Mouse (Mus musculus): Measurements from ENCODE around the gene Itga7. TPM values are rescaled to one million over a fixed set of nuclear protein-coding genes. Genes with fewer than 3 reads are reported as not detected.

Itga7 gene
- polyA plus RNA-seq, 1 experiment from 2014 or later, result 0.15 TPM

DNA sequence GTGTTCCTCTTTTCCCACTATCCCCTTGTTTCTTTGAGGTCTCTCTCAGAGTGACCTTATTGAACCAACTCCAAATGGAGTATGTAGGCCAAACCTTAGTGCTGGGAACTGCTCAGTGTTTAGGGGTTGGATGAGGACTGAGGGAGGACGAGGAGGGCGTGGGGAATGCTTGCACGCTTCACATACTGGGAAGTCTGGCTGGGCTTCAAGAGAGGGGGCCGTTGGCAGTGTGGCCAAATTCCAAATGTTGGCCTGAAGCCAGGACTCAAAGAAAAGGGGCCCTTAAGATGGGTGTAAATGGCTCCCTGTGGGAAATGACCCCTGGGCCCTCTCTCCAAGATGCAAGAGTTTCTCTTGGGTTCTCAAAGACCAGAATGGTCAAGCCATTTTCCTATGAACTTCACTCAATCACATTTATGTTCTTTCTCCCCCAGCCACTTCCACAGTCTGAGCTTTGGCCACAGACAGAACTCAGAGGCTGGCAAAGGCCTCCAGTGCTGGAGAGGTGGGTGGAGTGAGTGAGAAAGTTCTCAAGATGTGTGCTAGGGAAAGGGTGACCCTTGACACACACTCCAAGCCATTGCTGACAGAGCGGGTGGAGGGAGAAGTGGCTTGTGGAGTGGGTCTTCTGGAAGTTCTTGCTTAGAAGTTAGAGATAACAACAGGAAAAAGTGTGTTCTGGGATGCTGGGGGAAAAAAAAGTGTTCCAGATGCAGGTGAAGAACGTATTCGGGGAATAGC lies 3.8 kb upstream of the Itga7 start:
- H3K9me3 ChIP-seq, result no peaks in the 10 kb centered on the region
- peaks cover 77% of the 10 kb centered on the region for H3K27me3 ChIP-seq (ENCODE audit: poor library complexity, severe bottlenecking)
- no peak for DNase-seq (ENCODE audit: extremely low spot score, low spot score)
- H3K4me3 ChIP-seq, result no peak overlapping the region
- H3K36me3 ChIP-seq (replicated peaks), result no peaks in the 10 kb centered on the region
- H3K27ac ChIP-seq, result no peak overlapping the region
- H3K4me1 ChIP-seq, result peaks cover 15% of the 10 kb centered on the region
- WGBS, result 79% methylated on average over 7 of the region's 7 CpGs

- no peak overlapping the region for H3K4me3 ChIP-seq
- H3K9me3 ChIP-seq, result no peaks in the 10 kb centered on the region
- H3K27ac ChIP-seq, result no peak overlapping the region
- H3K36me3 ChIP-seq (replicated peaks), result no peaks in the 10 kb centered on the region
- no peak for DNase-seq (ENCODE audit: extremely low spot score, low spot score)
- peaks cover 15% of the 10 kb centered on the region for H3K4me1 ChIP-seq
- 77% methylated on average over 2 of the region's 2 CpGs for WGBS
- peaks cover 93% of the 10 kb centered on the region for H3K27me3 ChIP-seq (ENCODE audit: poor library complexity, severe bottlenecking)
These were observed 2.2 kb upstream of the Itga7 start for GRCm38 (mm10) chr10:128931441-128931840.

DNA sequence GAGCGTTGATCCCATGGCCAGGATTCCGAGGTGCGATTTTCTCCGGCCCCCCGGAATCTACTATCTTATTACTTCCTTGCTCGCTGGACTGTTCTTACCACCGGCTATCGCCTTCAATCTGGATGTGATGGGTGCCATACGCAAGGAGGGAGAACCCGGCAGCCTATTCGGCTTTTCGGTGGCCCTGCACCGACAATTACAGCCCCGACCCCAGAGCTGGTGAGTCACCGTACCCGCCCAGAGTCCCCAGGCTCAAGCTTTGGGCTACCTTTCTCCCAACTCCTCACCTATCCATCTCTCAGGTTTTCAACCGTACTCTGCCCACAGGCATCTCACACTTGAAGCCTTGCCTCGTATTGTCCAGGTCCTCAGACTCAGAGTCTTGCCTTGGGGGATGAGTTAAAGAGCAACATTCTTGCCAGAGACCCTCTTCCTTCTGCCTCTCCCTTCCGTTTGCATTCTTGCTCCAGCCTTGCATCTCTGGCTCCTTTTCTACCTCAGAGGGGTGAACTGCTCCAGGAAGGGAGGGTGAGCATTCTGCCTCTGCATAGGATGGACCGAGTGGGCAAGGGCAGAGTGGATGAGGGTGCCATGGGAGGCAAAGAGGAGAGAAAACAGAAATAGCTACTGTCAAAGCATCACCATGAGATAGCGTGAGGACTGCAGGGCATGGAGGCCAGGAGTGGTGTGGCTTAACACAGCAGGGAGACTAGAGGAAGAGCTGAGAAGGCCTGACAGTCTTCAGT lies 531 bp downstream of the Itga7 start:
- H3K27ac ChIP-seq, result no peak overlapping the region
- peak overlapping the region; percentile 56 for H3K4me3 ChIP-seq
- WGBS, result 3% methylated on average over 21 of the region's 21 CpGs
- no peak for DNase-seq (ENCODE audit: extremely low spot score, low spot score)
- H3K36me3 ChIP-seq (replicated peaks), result no peaks in the 10 kb centered on the region
- no peaks in the 10 kb centered on the region for H3K9me3 ChIP-seq
- H3K27me3 ChIP-seq (ENCODE audit: poor library complexity, severe bottlenecking), result peaks cover 85% of the 10 kb centered on the region
- H3K4me1 ChIP-seq, result peaks cover 15% of the 10 kb centered on the region

DNA sequence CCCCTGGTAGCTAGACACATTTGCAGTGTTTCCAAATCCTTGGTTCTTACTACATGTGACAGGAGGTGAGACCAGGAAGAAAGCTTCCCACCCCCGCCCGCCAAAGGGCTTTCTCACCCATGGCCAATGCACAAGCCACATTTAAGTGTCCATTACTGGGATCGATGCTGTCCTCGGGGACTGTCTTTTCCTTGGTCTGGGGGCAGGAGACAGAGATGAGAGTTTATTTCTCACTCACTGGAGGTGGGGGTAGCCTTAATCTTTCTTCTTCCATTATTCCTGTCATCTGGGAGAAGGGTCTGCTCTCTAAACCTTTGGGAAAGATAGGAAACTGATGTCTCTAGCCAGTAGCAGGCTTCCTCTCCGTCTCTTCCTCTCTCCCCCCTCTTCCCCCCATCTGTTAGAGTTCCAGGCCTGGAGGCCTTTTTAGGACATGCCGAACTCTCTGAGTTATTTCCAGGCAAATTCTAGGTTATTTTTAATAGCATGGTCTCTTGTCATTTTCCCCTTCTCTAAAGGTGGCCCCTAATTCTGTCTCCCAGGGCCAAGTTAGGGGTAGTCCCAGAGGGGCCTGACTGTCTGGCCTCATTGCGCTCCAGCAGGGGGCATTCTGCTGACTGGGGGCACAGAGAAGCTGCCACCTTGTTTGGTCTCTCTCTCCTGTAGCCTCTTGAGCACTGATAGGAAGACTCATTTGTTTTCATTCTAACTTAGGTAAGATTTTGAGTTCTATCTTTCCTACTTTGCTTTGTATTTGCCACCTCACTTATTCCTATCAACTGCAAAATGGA lies 1.6 kb downstream of the Itga7 start:
- Histone ChIP-seq H3K4me3 (no peak overlapping the region), H3K9me3 (no peaks in the 10 kb centered on the region), H3K4me1 (peaks cover 15% of the 10 kb centered on the region), H3K27me3 (ENCODE audit: poor library complexity, severe bottlenecking) (peaks cover 74% of the 10 kb centered on the region), H3K27ac (no peak overlapping the region), H3K36me3 (replicated peaks) (no peaks in the 10 kb centered on the region)
- no peak for DNase-seq (ENCODE audit: extremely low spot score, low spot score)
- 56% methylated on average over 7 of the region's 7 CpGs for WGBS

GRCm38 (mm10) chr10:128935826-128936440 lies 2.3 kb downstream of the Itga7 start:
- peaks cover 69% of the 10 kb centered on the region for H3K27me3 ChIP-seq (ENCODE audit: poor library complexity, severe bottlenecking)
- H3K4me1 ChIP-seq, result peaks cover 15% of the 10 kb centered on the region
- 78% methylated on average over 8 of the region's 8 CpGs for WGBS
- DNase-seq (ENCODE audit: extremely low spot score, low spot score), result no peak
- H3K9me3 ChIP-seq, result no peaks in the 10 kb centered on the region
- H3K36me3 ChIP-seq (replicated peaks), result no peaks in the 10 kb centered on the region
- H3K4me3 ChIP-seq, result no peak overlapping the region
- H3K27ac ChIP-seq, result no peak overlapping the region

DNA sequence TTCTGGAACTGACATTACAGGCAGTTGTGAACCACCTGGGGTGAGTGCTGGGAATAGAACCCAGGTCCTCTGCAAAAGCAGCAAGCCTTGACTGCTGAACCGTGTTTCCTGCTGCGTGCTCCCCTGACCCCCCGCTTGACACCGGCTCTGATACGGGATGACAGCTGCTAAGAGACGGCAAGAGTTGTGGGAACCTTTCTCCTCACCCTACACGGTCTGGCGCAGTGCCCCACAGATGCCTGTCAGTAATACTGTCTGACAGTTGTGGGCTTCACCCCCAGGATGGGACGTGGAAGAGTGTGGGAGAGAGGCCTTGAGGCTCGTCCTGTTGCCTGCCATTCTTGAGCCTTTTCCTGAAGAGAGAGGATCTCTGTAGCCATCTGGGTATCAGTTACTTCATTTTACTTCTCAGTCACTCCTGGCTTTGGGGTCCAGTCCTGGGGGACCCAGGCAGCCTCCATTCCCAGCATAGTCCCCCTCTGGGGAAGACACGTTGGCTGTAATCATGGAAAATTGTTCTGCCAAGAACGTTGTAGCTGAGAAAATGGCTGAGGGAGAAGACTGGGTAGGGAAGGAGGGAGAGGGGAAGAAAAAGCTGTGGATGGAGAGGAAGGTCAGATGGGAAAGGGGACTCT lies 4.3 kb downstream of the Itga7 start:
- Histone ChIP-seq H3K4me1 (peaks cover 15% of the 10 kb centered on the region), H3K27ac (no peak overlapping the region), H3K9me3 (no peaks in the 10 kb centered on the region), H3K27me3 (ENCODE audit: poor library complexity, severe bottlenecking) (peaks cover 49% of the 10 kb centered on the region), H3K4me3 (no peak overlapping the region), H3K36me3 (replicated peaks) (no peaks in the 10 kb centered on the region)
- no peak for DNase-seq (ENCODE audit: extremely low spot score, low spot score)
- 75% methylated on average over 12 of the region's 12 CpGs for WGBS

GRCm38 (mm10) chr10:128938457-128938856 lies 4.8 kb downstream of the Itga7 start:
- Histone ChIP-seq H3K4me1 (peaks cover 11% of the 10 kb centered on the region), H3K36me3 (replicated peaks) (no peaks in the 10 kb centered on the region), H3K27ac (no peak overlapping the region), H3K4me3 (no peak overlapping the region), H3K27me3 (ENCODE audit: poor library complexity, severe bottlenecking) (peaks cover 43% of the 10 kb centered on the region), H3K9me3 (no peaks in the 10 kb centered on the region)
- DNase-seq (ENCODE audit: extremely low spot score, low spot score), result no peak
- 86% methylated on average over 9 of the region's 9 CpGs for WGBS

- peaks cover 5% of the 10 kb centered on the region for H3K4me1 ChIP-seq
- 77% methylated on average over 5 of the region's 5 CpGs for WGBS
These were observed 5.4 kb downstream of the Itga7 start for GRCm38 (mm10) chr10:128938974-128939373.

GRCm38 (mm10) chr10:128940475-128941061 lies 7.0 kb downstream of the Itga7 start:
- Histone ChIP-seq H3K4me1 (no peaks in the 10 kb centered on the region), H3K4me3 (no peak overlapping the region), H3K36me3 (replicated peaks) (no peaks in the 10 kb centered on the region), H3K9me3 (no peaks in the 10 kb centered on the region), H3K27ac (no peak overlapping the region), H3K27me3 (ENCODE audit: poor library complexity, severe bottlenecking) (peaks cover 22% of the 10 kb centered on the region)
- WGBS, result 89% methylated on average over 10 of the region's 10 CpGs
- DNase-seq (ENCODE audit: extremely low spot score, low spot score), result no peak

More at GRCm38 (mm10) chr10:128938974-128939373, 5.4 kb downstream of the Itga7 start:
- Histone ChIP-seq H3K9me3 (no peaks in the 10 kb centered on the region), H3K4me3 (no peak overlapping the region), H3K36me3 (replicated peaks) (no peaks in the 10 kb centered on the region), H3K27ac (no peak overlapping the region), H3K27me3 (ENCODE audit: poor library complexity, severe bottlenecking) (peaks cover 38% of the 10 kb centered on the region)
- no peak for DNase-seq (ENCODE audit: extremely low spot score, low spot score)

DNA sequence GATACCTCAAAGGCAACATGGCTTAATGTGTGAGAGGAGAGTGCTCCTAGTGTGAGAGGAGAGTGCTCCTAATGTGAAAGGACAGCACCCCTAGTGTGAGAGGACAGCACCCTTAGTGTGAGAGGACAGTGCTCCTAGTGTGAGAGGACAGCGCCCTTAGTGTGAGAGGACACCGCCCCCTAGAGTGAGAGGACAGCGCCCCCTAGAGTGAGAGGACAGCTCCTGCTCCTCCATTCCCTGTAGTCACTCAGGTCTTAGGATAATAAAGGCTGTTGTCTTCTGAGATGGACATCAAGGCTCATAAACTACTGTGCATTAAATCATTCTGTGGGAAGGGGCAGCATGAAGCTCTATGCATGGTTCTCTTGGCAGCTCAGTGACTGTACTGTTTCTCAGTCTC lies 12.1 kb downstream of the Itga7 start:
- H3K27me3 ChIP-seq (ENCODE audit: poor library complexity, severe bottlenecking), result no peaks in the 10 kb centered on the region
- H3K9me3 ChIP-seq, result no peaks in the 10 kb centered on the region
- H3K27ac ChIP-seq, result no peak overlapping the region
- no peaks in the 10 kb centered on the region for H3K4me1 ChIP-seq
- no peak overlapping the region for H3K4me3 ChIP-seq
- no peaks in the 10 kb centered on the region for H3K36me3 ChIP-seq (replicated peaks)
- DNase-seq (ENCODE audit: extremely low spot score, low spot score), result no peak
- 16% methylated on average over 3 of the region's 3 CpGs for WGBS

GRCm38 (mm10) chr10:128947496-128947895 lies 13.9 kb downstream of the Itga7 start:
- Histone ChIP-seq H3K4me1 (no peaks in the 10 kb centered on the region), H3K36me3 (replicated peaks) (no peaks in the 10 kb centered on the region), H3K9me3 (no peaks in the 10 kb centered on the region), H3K4me3 (no peak overlapping the region), H3K27me3 (ENCODE audit: poor library complexity, severe bottlenecking) (no peaks in the 10 kb centered on the region), H3K27ac (no peak overlapping the region)
- 90% methylated on average over 4 of the region's 4 CpGs for WGBS
- no peak for DNase-seq (ENCODE audit: extremely low spot score, low spot score)
